Mouse (Mus musculus) leukemia stem cell, adult 10-12 weeks (primary cell): ENCODE measurements around the gene Pgam1. TPM values are rescaled to one million over a fixed set of nuclear protein-coding genes. Genes with fewer than 3 reads are reported as not detected.

Source experiments
- polyA plus RNA-seq: library from polyadenylated mRNA; stranded (reverse); fragments of >175 nt; gene quantifications from 2 replicates; pipeline ENCODE4 v1.2.3, GENCODE M21; 2012; ENCODE audit warnings: low replicate concordance

Pgam1 gene
- 45.6 and 62.6 TPM in 2 replicates for polyA plus RNA-seq

GRCm38 (mm10) chr19:41911178-41912073, at the start of gene Pgam1:
Gene Pgam1, plus strand, starts transcription at chr19:41911923.

GRCm38 (mm10) chr19:41895460-41896318, 16.0 kb upstream of the Pgam1 start, which contains the start of gene Rrp12:
Gene Rrp12, minus strand, starts transcription at chr19:41896173.

GRCm38 (mm10) chr19:41933179-41934086, 21.7 kb downstream of the Pgam1 start, which contains the start of the genes Exosc1 and Zdhhc16:
Gene Exosc1, minus strand, starts transcription at chr19:41933423.
Gene Zdhhc16, plus strand, starts transcription at chr19:41933480.

Other genes starting within 250 kb of the Pgam1 start
- gene Slit1, start 168.3 kb upstream of the Pgam1 start, polyA plus RNA-seq = 0.07 TPM in 1 of 2 replicates, not detected in the other
- gene Arhgap19, start 109.9 kb upstream of the Pgam1 start, polyA plus RNA-seq = 2.7 and 3.8 TPM in 2 replicates
- 54.1 and 63.1 TPM in 2 replicates for gene Frat1, start 82.0 kb upstream of the Pgam1 start, polyA plus RNA-seq
- gene Frat2, start 63.8 kb upstream of the Pgam1 start, polyA plus RNA-seq = 22.1 and 29.2 TPM in 2 replicates
- 14.9 and 24.9 TPM in 2 replicates for gene Rrp12, start 15.8 kb upstream of the Pgam1 start, polyA plus RNA-seq
- gene Exosc1, start 21.5 kb downstream of the Pgam1 start, polyA plus RNA-seq = 5.5 and 21.0 TPM in 2 replicates
- 20.4 and 33.6 TPM in 2 replicates for gene Zdhhc16, start 21.6 kb downstream of the Pgam1 start, polyA plus RNA-seq
- gene Mms19, start 69.2 kb downstream of the Pgam1 start, polyA plus RNA-seq = 5.1 and 29.0 TPM in 2 replicates
- gene Ubtd1, start 69.8 kb downstream of the Pgam1 start, polyA plus RNA-seq = 6.3 and 8.7 TPM in 2 replicates
- gene Ankrd2, start 124.1 kb downstream of the Pgam1 start, polyA plus RNA-seq = 0.55 and 1.0 TPM in 2 replicates
- not detected in 2 replicates for gene Hoga1, start 133.7 kb downstream of the Pgam1 start, polyA plus RNA-seq
- not detected in 2 replicates for gene 4933411K16Rik, start 140.3 kb downstream of the Pgam1 start, polyA plus RNA-seq
- gene Morn4, start 174.4 kb downstream of the Pgam1 start, polyA plus RNA-seq = 0.09 and 0.50 TPM in 2 replicates
- gene Pi4k2a, start 178.5 kb downstream of the Pgam1 start, polyA plus RNA-seq = 16.8 and 26.8 TPM in 2 replicates
- gene Avpi1, start 217.1 kb downstream of the Pgam1 start, polyA plus RNA-seq = 4.4 and 14.3 TPM in 2 replicates
- 4.7 and 6.3 TPM in 2 replicates for gene Marveld1, start 235.5 kb downstream of the Pgam1 start, polyA plus RNA-seq